Mouse (Mus musculus) stomach, embryonic 15.5 days (tissue): ENCODE measurements around the gene Ptprg. TPM values are rescaled to one million over a fixed set of nuclear protein-coding genes. Genes with fewer than 3 reads are reported as not detected.

ENCODE experiments used
- ATAC-seq: fragments of 200-750 bp; cut with Nextera tagmentation; 2 replicates; pipeline ENCODE4 v1.8.0; 2017; ENCODE audit warnings: low read depth, moderate number of reproducible peaks, moderate TSS enrichment; ENCODE audit not compliant: insufficient read depth, low FRiP score
- H3K27ac ChIP-seq: fragments of 300-500 bp; sonication (generic); 2 replicates; pipeline ENCODE4 v1.5.1; 2015; ENCODE audit warnings: mild to moderate bottlenecking, inconsistent platforms
- H3K27me3 ChIP-seq: fragments of 300-500 bp; sonication (generic); replicated peaks from 2 replicates; pipeline ENCODE4 v1.6.1; 2015; ENCODE audit warnings: inconsistent platforms
- H3K36me3 ChIP-seq: fragments of 300-500 bp; sonication (generic); 2 replicates; pipeline ENCODE4 v1.6.1; 2015; ENCODE audit warnings: inconsistent platforms
- H3K4me1 ChIP-seq: fragments of 300-500 bp; sonication (generic); 2 replicates; pipeline ENCODE4 v1.6.1; 2015; ENCODE audit warnings: inconsistent platforms
- H3K4me2 ChIP-seq: fragments of 300-500 bp; sonication (generic); 2 replicates; pipeline ENCODE4 v1.6.1; 2015; ENCODE audit warnings: mild to moderate bottlenecking, inconsistent platforms
- H3K4me3 ChIP-seq: fragments of 300-500 bp; sonication (generic); replicated peaks from 2 replicates; pipeline ENCODE4 v1.5.1; 2015; ENCODE audit warnings: inconsistent platforms
- H3K9ac ChIP-seq: fragments of 300-500 bp; sonication (generic); 2 replicates; pipeline ENCODE4 v1.6.1; 2015; ENCODE audit warnings: inconsistent platforms
- H3K9me3 ChIP-seq: fragments of 300-500 bp; sonication (generic); 2 replicates; pipeline ENCODE4 v1.6.1; 2016; ENCODE audit warnings: inconsistent platforms
- WGBS: fragments of 180-500 bp; shearing (Covaris S2); methylation state at CpG from one replicate; pipeline ENCODE4 v1.1.7; 2015; 5-methylcytosine and 5-hydroxymethylcytosine counted together
- polyA plus RNA-seq: library from polyadenylated mRNA; unstranded; fragments of >200 nt; fragmentation: Nextera tagmentation; extraction: Ambion mirVana; gene quantifications from 2 replicates; pipeline ENCODE4 v1.2.1, GENCODE M21; 2015

Ptprg gene
- polyA plus RNA-seq, 1 experiment from 2014 or later, result 22.9 TPM

DNA sequence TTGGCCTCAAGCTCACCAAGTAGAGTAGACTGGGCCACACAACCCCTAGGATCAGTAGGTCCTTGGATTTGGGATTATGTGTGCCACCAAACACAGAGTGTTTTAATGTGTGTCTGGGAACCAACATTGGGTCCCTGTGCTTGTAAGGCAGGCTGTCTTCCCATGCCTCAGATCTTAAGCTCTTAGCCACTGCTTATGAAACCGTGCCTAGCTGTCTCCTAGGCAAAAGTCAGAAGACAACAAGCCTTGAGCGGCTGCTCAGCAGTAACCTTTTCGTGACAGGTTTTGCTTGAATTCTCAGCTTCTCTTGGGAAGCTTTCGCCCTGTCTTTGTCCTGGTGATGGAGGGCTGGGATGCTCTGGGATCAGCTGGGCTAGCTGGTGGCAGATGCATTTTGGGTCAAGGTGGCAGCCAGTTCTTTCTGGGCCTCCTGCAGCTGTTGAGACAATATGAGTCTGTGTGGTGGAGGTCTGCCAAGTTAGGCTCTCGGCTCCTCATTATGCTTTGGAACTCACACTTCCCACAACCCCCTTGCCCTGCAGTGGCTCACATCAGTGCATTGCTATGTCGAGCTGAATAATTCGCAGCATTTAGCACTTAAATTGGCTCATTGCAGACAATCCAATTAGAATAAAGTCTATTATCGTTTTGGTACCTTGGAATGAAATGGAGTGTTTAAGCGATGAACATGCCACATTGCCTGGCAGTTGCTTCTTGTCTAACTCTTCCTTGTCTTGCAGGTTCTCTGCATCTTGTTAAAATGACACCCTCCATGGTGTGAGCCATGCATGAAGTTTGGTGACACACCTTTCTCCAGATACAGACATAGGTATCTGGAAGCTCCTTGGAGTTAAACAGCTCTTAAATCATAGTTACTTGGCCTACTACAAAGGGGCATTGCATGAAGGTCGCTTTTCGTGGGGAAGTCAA lies 321.9 kb downstream of the Ptprg start:
- H3K9me3 ChIP-seq, result no peaks in the 10 kb centered on the region
- H3K4me1 ChIP-seq, result no peaks in the 10 kb centered on the region
- no peak overlapping the region for H3K4me2 ChIP-seq
- H3K27me3 ChIP-seq, result no peaks in the 10 kb centered on the region
- no peak overlapping the region for H3K9ac ChIP-seq
- no peaks in the 10 kb centered on the region for H3K36me3 ChIP-seq
- no peak overlapping the region for H3K27ac ChIP-seq
- WGBS, result 83% methylated on average over 11 of the region's 11 CpGs
- no peak for ATAC-seq
- H3K4me3 ChIP-seq, result no peak overlapping the region

DNA sequence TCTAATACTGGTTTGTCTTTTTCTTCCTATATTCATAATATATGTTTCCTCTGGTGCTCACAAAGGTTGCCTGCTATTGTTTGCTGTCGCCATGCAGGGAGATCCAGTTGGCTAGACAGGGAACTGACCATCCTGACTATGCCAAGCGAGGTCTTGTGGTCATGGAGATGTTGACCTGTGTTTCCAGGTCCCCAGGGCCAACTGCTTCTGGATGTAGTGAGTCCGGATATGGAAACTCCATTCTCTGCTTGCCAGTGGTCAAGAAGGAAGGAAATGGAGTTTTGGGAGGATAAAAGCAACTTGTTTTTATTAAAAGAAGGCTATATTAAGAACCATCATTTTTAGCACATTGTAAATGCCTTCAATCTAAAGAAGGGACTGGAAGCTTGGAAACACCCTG lies 327.8 kb downstream of the Ptprg start:
- no peak; the same call in 1 of the 2 replicates for ATAC-seq
- H3K4me1 ChIP-seq, result peaks cover 12% of the 10 kb centered on the region; the same call in 1 of the 2 replicates
- 76% methylated on average over 3 of the region's 3 CpGs for WGBS

DNA sequence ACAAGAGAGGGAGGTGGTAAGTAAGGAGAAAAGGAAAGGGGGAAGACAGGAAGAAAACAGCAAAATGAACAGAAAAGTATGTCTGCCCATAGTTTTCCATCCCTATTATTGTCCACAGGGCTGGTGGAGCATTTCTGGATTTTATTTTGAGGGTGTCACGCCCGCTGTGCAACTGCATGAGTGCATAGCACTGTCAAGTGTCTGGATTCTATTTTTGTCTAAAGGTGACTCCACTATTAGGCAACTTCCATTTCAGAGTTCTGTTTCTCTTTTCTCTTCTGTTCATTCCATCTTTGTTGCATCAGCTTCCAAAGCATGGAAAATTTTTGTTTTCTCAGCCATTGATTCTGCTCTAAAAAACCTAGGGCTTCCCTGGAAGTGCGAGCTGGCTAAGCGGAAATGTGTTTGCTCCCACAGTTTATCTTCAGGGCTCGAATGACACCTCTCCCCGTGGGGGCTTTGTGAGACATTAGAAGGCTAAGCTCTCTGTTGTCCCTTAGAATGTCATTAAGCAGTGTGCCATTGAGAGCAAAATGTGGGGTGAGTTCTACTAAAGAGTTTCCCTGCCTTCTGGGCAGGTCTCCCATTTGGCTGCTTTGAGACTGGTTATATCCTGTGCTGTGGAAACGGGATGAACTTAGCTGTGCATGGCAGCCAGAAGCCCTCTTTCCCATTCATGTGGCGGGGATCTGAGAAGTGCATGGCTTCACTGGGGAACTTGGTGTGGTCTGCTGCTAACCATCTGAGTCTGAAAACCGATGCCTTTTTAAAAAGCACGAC lies 330.0 kb downstream of the Ptprg start:
- WGBS, result 30% methylated on average over 10 of the region's 10 CpGs
- peaks cover 12% of the 10 kb centered on the region; the same call in 1 of the 2 replicates for H3K4me1 ChIP-seq

More for the DNA sequence above, 327.8 kb downstream of the Ptprg start:
- no peak overlapping the region for H3K9ac ChIP-seq
- H3K4me3 ChIP-seq, result no peak overlapping the region
- H3K27ac ChIP-seq, result no peak overlapping the region
- H3K9me3 ChIP-seq, result no peaks in the 10 kb centered on the region
- H3K4me2 ChIP-seq, result no peak overlapping the region
- no peaks in the 10 kb centered on the region for H3K27me3 ChIP-seq
- no peaks in the 10 kb centered on the region for H3K36me3 ChIP-seq

DNA sequence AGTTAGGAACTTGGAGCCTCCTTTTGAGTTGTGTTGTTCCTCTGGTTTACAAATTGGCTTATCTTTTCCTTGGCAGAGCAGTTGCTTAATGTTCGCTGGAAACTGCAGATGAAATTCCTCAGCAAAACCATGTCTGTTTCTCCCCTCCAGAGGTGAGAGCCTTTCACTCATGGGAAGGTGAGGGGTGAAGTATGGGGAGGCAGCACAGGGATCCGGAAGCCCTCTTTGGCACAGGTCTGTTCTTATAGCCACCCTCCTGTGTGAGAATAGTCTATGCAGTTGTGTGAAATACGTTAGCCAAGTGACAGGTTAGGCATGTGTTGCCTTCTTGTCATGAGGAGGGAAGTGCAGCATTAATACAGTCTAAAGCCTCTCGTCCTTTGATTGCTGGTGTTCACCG lies 330.7 kb downstream of the Ptprg start:
- Histone ChIP-seq H3K4me1 (peaks cover 12% of the 10 kb centered on the region; the same call in 1 of the 2 replicates), H3K27ac (no peak overlapping the region), H3K4me2 (no peak overlapping the region), H3K9me3 (no peaks in the 10 kb centered on the region), H3K9ac (no peak overlapping the region), H3K27me3 (no peaks in the 10 kb centered on the region), H3K36me3 (no peaks in the 10 kb centered on the region), H3K4me3 (no peak overlapping the region)
- 52% methylated on average over 5 of the region's 5 CpGs for WGBS
- no peak for ATAC-seq

More for the DNA sequence above, 330.0 kb downstream of the Ptprg start:
- Histone ChIP-seq H3K4me2 (no peak overlapping the region), H3K27ac (no peak overlapping the region), H3K9me3 (no peaks in the 10 kb centered on the region), H3K9ac (no peak overlapping the region), H3K27me3 (no peaks in the 10 kb centered on the region), H3K4me3 (no peak overlapping the region), H3K36me3 (no peaks in the 10 kb centered on the region)
- no peak for ATAC-seq

DNA sequence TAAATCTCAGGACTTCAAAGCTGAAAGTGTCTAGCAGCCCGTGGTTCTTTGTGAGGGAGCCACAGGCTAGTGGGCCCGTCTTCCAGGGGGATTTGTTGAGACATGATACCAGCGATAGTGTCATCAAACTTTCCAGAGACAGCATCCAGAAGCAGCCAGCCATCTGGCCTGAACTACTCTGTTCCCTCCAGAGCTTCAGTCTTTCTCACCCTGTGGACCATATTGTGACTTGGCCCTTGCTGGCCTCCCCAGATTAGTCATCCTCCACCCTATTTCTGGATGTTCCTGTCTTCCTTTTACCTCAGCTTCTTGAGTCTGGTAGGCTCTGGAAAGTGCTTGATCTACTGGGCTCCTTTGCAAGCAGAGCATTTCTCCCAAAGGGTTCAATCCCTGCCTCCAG lies 333.1 kb downstream of the Ptprg start:
- no peak overlapping the region for H3K4me3 ChIP-seq
- no peak for ATAC-seq
- 55% methylated on average over 3 of the region's 3 CpGs for WGBS

DNA sequence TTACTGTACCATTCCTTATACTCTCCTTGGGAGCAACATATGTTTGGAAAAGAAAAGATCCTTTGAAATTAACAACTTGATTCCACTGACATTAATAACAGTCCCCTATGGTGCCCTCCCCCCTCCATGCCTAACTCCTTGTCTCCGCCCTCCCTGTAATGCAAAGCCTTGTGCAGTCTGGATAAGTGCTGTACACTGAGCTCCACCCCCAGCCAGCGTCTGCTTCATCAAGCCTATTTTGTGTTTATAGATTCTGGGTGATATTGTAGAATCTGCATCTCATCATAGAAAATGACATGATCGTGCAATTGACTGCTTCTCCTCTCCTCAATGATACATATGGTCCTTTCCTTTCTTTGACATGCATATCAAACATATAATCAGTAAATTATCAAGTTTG lies 337.6 kb downstream of the Ptprg start:
- no peak overlapping the region for H3K4me3 ChIP-seq
- 62% methylated on average over 3 of the region's 3 CpGs for WGBS
- no peaks in the 10 kb centered on the region for H3K27me3 ChIP-seq
- H3K9ac ChIP-seq, result no peak overlapping the region
- H3K36me3 ChIP-seq, result no peaks in the 10 kb centered on the region
- no peak for ATAC-seq
- H3K9me3 ChIP-seq, result no peaks in the 10 kb centered on the region
- H3K4me2 ChIP-seq, result no peak overlapping the region
- no peaks in the 10 kb centered on the region for H3K4me1 ChIP-seq
- H3K27ac ChIP-seq, result no peak overlapping the region

More for the DNA sequence above, 333.1 kb downstream of the Ptprg start:
- Histone ChIP-seq H3K9ac (no peak overlapping the region), H3K9me3 (no peaks in the 10 kb centered on the region), H3K4me2 (no peak overlapping the region), H3K36me3 (no peaks in the 10 kb centered on the region), H3K27me3 (no peaks in the 10 kb centered on the region), H3K27ac (no peak overlapping the region), H3K4me1 (peaks cover 12% of the 10 kb centered on the region; the same call in 1 of the 2 replicates)

DNA sequence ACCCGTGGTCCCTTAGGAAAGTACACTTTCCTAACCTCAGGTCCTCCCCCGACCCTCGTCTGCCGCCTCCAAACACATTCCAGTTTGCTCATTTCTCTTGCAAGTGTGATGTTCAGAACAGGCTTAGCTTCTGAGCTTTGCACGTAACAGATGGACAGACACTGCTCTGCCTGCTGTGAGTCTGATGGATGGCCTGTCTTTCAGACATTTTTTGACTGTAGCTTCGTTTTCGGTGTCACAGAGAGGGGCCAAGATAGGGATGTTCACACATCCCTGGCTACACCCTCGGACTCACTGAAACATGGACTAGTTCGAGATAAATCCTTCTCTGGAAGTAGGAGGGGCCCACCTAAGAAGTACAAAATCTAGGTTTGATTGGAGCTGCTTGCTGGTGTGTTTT lies 339.3 kb downstream of the Ptprg start:
- Histone ChIP-seq H3K27ac (no peak overlapping the region), H3K9ac (no peak overlapping the region), H3K9me3 (no peaks in the 10 kb centered on the region), H3K36me3 (no peaks in the 10 kb centered on the region), H3K27me3 (no peaks in the 10 kb centered on the region), H3K4me2 (no peak overlapping the region), H3K4me1 (no peaks in the 10 kb centered on the region), H3K4me3 (no peak overlapping the region)
- no peak for ATAC-seq
- WGBS, result 39% methylated on average over 9 of the region's 9 CpGs

DNA sequence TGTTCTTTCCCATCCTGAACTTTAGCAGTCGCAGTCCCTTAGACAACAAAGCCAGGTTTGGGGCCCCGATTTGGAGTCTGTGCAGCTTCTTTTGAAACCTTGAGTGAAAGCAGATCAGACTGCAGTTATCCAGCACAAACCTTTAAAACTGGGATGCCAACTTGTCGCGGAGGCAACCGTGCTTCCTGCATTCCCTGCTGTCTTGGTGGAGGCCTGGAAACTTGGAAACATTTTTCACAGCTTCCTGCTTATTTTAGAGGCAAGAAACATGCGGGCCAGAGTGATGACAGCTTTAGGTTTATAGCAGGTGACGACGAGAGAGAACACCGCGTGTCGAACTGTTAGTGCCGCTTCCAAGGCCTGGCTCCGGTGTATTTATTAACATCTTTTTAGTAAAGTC lies 342.2 kb downstream of the Ptprg start:
- H3K27me3 ChIP-seq, result no peaks in the 10 kb centered on the region
- H3K36me3 ChIP-seq, result no peaks in the 10 kb centered on the region
- H3K27ac ChIP-seq, result no peak overlapping the region
- H3K4me2 ChIP-seq, result no peak overlapping the region
- H3K9me3 ChIP-seq, result no peaks in the 10 kb centered on the region
- WGBS, result 59% methylated on average over 13 of the region's 13 CpGs
- H3K4me3 ChIP-seq, result no peak overlapping the region
- no peaks in the 10 kb centered on the region for H3K4me1 ChIP-seq
- no peak for ATAC-seq
- no peak overlapping the region for H3K9ac ChIP-seq

DNA sequence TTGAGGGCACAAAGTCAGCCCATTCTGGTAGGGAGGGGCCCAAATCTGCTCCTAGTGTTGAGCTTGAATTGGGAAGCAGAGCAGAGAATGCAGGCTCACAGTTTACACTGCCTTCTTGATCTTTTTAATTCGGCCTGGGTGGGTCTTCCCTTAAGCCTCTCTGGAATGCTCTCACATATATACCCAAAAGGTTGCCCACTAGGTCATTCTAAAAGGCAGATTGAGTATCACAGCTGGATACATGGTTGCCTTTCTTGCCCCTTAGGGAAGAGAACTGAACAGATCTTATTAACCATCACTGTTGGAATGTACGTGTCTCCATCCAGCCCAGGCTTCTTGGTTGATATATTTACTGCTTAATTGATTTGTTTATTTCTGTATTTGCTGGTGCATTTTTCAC lies 349.5 kb downstream of the Ptprg start:
- no peaks in the 10 kb centered on the region for H3K4me1 ChIP-seq
- no peaks in the 10 kb centered on the region for H3K9me3 ChIP-seq
- no peak for ATAC-seq
- H3K9ac ChIP-seq, result no peak overlapping the region
- WGBS, result 58% methylated on average over 2 of the region's 2 CpGs
- H3K27me3 ChIP-seq, result no peaks in the 10 kb centered on the region
- H3K4me2 ChIP-seq, result no peak overlapping the region
- H3K36me3 ChIP-seq, result no peaks in the 10 kb centered on the region
- H3K4me3 ChIP-seq, result no peak overlapping the region
- H3K27ac ChIP-seq, result no peak overlapping the region

DNA sequence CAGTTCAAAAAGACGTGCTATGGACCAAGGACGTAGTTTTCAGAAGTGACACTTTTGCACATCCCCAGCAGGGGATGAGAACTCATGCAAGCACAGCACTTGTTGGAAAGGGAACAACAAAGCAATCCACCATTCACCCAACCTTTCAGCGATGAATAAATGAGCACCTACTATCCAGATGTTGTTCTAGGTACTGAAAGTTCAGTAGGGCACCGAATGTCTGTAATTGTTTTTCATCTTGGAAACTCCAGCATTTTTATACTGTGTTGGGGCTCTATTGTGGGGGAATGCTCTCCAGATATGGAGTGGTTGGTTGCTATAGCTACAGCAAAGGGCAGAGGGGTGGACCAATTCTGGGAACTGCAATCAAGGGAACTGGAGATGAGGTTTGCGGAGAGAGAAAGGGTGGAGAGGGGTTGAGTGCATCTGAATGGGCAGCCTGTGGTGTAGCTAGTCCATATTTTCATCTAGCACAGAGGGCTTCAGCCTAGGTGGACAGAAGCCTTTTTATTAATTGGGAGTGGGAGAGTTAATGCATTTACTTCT lies 352.9 kb downstream of the Ptprg start:
- Histone ChIP-seq H3K4me1 (no peaks in the 10 kb centered on the region), H3K4me3 (no peak overlapping the region), H3K27me3 (no peaks in the 10 kb centered on the region), H3K9me3 (no peaks in the 10 kb centered on the region), H3K4me2 (no peak overlapping the region), H3K9ac (no peak overlapping the region), H3K27ac (no peak overlapping the region), H3K36me3 (no peaks in the 10 kb centered on the region)
- no peak for ATAC-seq
- WGBS, result 84% methylated on average over 5 of the region's 5 CpGs

DNA sequence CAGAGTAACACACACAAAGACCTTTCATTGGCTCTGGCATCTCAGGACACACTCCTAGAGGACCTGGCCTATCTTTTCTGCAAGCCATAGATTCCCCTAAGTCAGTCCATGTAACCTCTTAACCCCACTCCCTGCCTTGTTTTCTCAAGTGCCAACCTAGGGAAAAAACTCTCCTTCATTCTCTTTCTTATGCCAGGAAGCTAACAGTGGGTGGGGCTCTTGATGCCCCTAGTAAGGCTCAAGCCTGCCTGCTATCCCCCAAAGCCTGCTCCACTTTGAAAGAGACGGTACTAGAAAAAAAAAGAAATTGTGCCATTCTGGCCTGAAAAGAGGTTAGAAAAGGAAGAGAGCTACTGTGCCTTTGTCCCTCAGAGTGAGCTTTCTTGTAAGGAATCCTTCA lies 358.9 kb downstream of the Ptprg start:
- no peak for ATAC-seq
- Histone ChIP-seq H3K9ac (no peak overlapping the region), H3K27ac (no peak overlapping the region), H3K4me3 (no peak overlapping the region), H3K4me1 (no peaks in the 10 kb centered on the region), H3K27me3 (no peaks in the 10 kb centered on the region), H3K9me3 (no peaks in the 10 kb centered on the region), H3K4me2 (no peak overlapping the region), H3K36me3 (no peaks in the 10 kb centered on the region)
- 69% methylated on average over 1 of the region's 1 CpGs for WGBS

DNA sequence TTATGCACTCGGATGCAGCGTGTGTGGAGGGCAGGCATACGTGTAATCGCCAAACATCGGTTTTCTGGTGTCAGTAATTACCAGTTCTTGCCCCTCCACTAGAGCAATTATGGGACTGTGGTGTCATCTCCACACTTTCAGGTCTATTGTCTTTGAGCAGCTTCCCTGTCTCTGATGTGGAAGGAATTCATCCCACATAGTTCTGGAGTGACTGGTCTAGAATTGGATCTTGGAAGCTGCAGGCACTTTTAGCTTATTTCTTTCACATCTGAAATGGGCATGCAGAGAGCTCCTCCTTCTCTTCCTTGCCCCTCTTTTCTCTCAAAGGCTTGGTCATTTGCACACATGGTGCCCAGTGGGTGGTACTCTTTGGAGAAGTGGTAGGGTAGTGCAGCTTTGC lies 363.9 kb downstream of the Ptprg start:
- H3K27me3 ChIP-seq, result no peaks in the 10 kb centered on the region
- H3K4me3 ChIP-seq, result no peak overlapping the region
- H3K9me3 ChIP-seq, result no peaks in the 10 kb centered on the region
- no peaks in the 10 kb centered on the region for H3K36me3 ChIP-seq
- H3K9ac ChIP-seq, result no peak overlapping the region
- ATAC-seq, result no peak
- H3K4me1 ChIP-seq, result no peaks in the 10 kb centered on the region
- no peak overlapping the region for H3K4me2 ChIP-seq
- 93% methylated on average over 5 of the region's 5 CpGs for WGBS
- H3K27ac ChIP-seq, result no peak overlapping the region
